Comparison of ENCODE assay signal across 23 mouse cellular contexts in genomic region chr11:72080461-72080860, GRCm38 (mm10). TPM values are rescaled to one million over a fixed set of nuclear protein-coding genes. Genes with fewer than 3 reads are reported as not detected.
"Had no signal": no experiment of that assay in that cellular context is flagged by ENCODE, and none has a peak within 500 bp of the region (broad histone marks: within the 10 kb centered on the region; RNA-seq: fewer than 3 reads in every experiment).

No protein-coding gene starts in this region.

- H3K9ac ChIP-seq: liver, embryonic 13.5 days; neural tube, embryonic 12.5 days; neural tube, embryonic 15.5 days; stomach, embryonic 15.5 days had no signal

- H3K4me1 ChIP-seq: liver, embryonic 13.5 days; neural tube, embryonic 12.5 days; stomach, embryonic 15.5 days had no signal

- DNase-seq: kidney, adult 9 months; kidney, postnatal 14 days; layer of hippocampus, adult 9-11 months; liver, embryonic 13.5 days; lung, adult 2 months; lung, postnatal 14 days; lung, postnatal 4 days; midbrain, embryonic 14.5 days; retina, postnatal 1 day; right cerebral cortex, postnatal 25 days; spleen, adult 18-20 months; thymus, postnatal 25 days had no signal

- H3K4me3 ChIP-seq: layer of hippocampus, adult 2 months; left cerebral cortex, adult 2 months; liver, embryonic 13.5 days; neural tube, embryonic 12.5 days; neural tube, embryonic 15.5 days; stomach, embryonic 15.5 days had no signal

- H3K27ac ChIP-seq: layer of hippocampus, adult 2 months; left cerebral cortex, adult 2 months; liver, embryonic 13.5 days; neural tube, embryonic 12.5 days; neural tube, embryonic 15.5 days; stomach, embryonic 15.5 days had no signal

- H3K4me2 ChIP-seq: liver, embryonic 13.5 days; midbrain, embryonic 11.5 days; neural tube, embryonic 12.5 days; neural tube, embryonic 15.5 days; stomach, embryonic 15.5 days had no signal

- H3K27me3 ChIP-seq: liver, embryonic 13.5 days; neural tube, embryonic 12.5 days; neural tube, embryonic 15.5 days; stomach, embryonic 15.5 days had no signal

- H3K9me3 ChIP-seq: liver, embryonic 13.5 days; neural tube, embryonic 12.5 days; neural tube, embryonic 15.5 days; stomach, embryonic 15.5 days had no signal

- H3K36me3 ChIP-seq: liver, embryonic 13.5 days; neural tube, embryonic 12.5 days; neural tube, embryonic 15.5 days; stomach, embryonic 15.5 days had no signal

RNA-seq across cellular contexts. Expression of gene Pimreg, which starts 38.6 kb away (rescaled TPM):
- total RNA-seq: liver, adult 2 months had no signal

RNA-seq across cellular contexts. Expression of gene Aipl1, which starts 43.2 kb away (rescaled TPM):
- total RNA-seq: layer of hippocampus, adult 2 months; layer of hippocampus, postnatal 25 days; left cerebral cortex, adult 2 months; liver, adult 2 months had no signal
- polyA plus RNA-seq: large intestine, adult 2 months; liver, adult 2 months had no signal

RNA-seq across cellular contexts. Expression of gene Pitpnm3, which starts 55.1 kb away (rescaled TPM):
- total RNA-seq: megakaryocyte progenitor cell, adult 5-6 weeks; megakaryocyte-erythroid progenitor cell, adult 5-6 weeks had no signal
